Mouse (Mus musculus) embryonic facial prominence, embryonic 15.5 days (tissue): ENCODE results near the gene Olfr113. TPM values are rescaled to one million over a fixed set of nuclear protein-coding genes. Genes with fewer than 3 reads are reported as not detected.
"Not testable (repeated sequence)": the region's sequence is repeated elsewhere in the genome, so short reads cannot be mapped to it uniquely, and the experiment has no call there.

ENCODE experiments used
- ATAC-seq: fragments of 200-750 bp; cut with Nextera tagmentation; 2 replicates; pipeline ENCODE4 v1.8.0; 2017; ENCODE audit warnings: low read depth, moderate TSS enrichment; ENCODE audit not compliant: insufficient number of reproducible peaks, low FRiP score, low TSS enrichment
- H3K27ac ChIP-seq: fragments of 300-500 bp; sonication (generic); replicated peaks from 2 replicates; pipeline ENCODE4 v1.5.1; 2015; ENCODE audit warnings: mild to moderate bottlenecking, inconsistent platforms
- H3K27me3 ChIP-seq: fragments of 300-500 bp; sonication (generic); 2 replicates; pipeline ENCODE4 v1.6.1; 2015; ENCODE audit warnings: inconsistent platforms
- H3K36me3 ChIP-seq: fragments of 300-500 bp; sonication (generic); 2 replicates; pipeline ENCODE4 v1.6.1; 2015; ENCODE audit warnings: mild to moderate bottlenecking, inconsistent platforms
- H3K4me1 ChIP-seq: fragments of 300-500 bp; sonication (generic); 2 replicates; pipeline ENCODE4 v1.6.1; 2015; ENCODE audit warnings: inconsistent platforms
- H3K4me2 ChIP-seq: fragments of 300-500 bp; sonication (generic); replicated peaks from 2 replicates; pipeline ENCODE4 v1.6.1; 2015; ENCODE audit warnings: mild to moderate bottlenecking, inconsistent platforms
- H3K4me3 ChIP-seq: fragments of 300-500 bp; sonication (generic); replicated peaks from 2 replicates; pipeline ENCODE4 v1.5.1; 2015; ENCODE audit warnings: mild to moderate bottlenecking, inconsistent platforms
- H3K9ac ChIP-seq: fragments of 300-500 bp; sonication (generic); 2 replicates; pipeline ENCODE4 v1.6.1; 2015; ENCODE audit warnings: inconsistent platforms
- H3K9me3 ChIP-seq: fragments of 300-500 bp; sonication (generic); replicated peaks from 2 replicates; pipeline ENCODE4 v1.6.1; 2016; ENCODE audit warnings: inconsistent platforms
- WGBS: fragments of 180-500 bp; shearing (Covaris S2); methylation state at CpG from one replicate; pipeline ENCODE4 v1.1.7; 2015; 5-methylcytosine and 5-hydroxymethylcytosine counted together
- polyA plus RNA-seq: library from polyadenylated mRNA; unstranded; fragments of >200 nt; fragmentation: Nextera tagmentation; extraction: Ambion mirVana; gene quantifications from 2 replicates; pipeline ENCODE4 v1.2.1, GENCODE M21; 2015

Gene Olfr113
- not detected in 2 replicates for polyA plus RNA-seq

GRCm38 (mm10) chr17:37577563-37577962 is at the start of gene Olfr113:
TSS of gene Olfr113 (minus strand) at chr17:37577663.
- ATAC-seq = no peak

DNA sequence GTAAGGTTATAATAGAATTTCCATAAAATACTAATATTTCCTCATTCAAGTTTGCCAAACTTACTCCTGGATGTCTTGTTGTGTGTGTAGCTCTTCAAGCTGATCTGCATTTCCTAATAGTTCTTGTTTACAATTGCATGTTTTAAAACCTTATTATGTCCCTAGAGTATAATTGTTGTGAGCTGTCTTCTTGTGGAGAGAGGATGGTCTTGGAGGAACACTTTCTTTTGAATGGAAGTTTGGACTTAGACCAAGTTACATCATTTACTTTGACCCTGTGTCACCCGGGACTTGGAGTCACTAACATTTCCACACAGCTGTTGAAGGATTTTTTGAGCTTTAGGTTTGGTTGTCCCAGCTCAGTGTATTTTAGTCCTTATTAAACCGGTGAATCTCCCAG is 49.5 kb upstream of the Olfr113 start, which contains the start of the genes Olfr115 and Olfr116:
TSS of gene Olfr115 (minus strand) at position 101 of the 400 bp plus-strand sequence.
TSS of gene Olfr116 (minus strand) at position 191 of the 400 bp plus-strand sequence.
- H3K9ac ChIP-seq = no peak within 1 kb of the TSS
- no peak within 1 kb of the TSS for H3K4me2 ChIP-seq
- no peaks in the 10 kb centered on the region for H3K9me3 ChIP-seq
- no peak for ATAC-seq
- no peaks in the 10 kb centered on the region for H3K27me3 ChIP-seq
- 73% methylated on average over 2 of the region's 2 CpGs for WGBS
- no peaks in the 10 kb centered on the region for H3K36me3 ChIP-seq
- no peak within 1 kb of the TSS for H3K27ac ChIP-seq
- H3K4me1 ChIP-seq = no peaks in the 10 kb centered on the region
- no peak within 1 kb of the TSS for H3K4me3 ChIP-seq

More at GRCm38 (mm10) chr17:37577563-37577962, at the start of gene Olfr113:
- Histone ChIP-seq H3K27ac (no peak within 1 kb of the TSS), H3K9ac (no peak within 1 kb of the TSS), H3K36me3 (no peaks in the 10 kb centered on the region), H3K4me2 (no peak within 1 kb of the TSS), H3K4me1 (no peaks in the 10 kb centered on the region), H3K27me3 (no peaks in the 10 kb centered on the region), H3K9me3 (no peaks in the 10 kb centered on the region), H3K4me3 (no peak within 1 kb of the TSS)

DNA sequence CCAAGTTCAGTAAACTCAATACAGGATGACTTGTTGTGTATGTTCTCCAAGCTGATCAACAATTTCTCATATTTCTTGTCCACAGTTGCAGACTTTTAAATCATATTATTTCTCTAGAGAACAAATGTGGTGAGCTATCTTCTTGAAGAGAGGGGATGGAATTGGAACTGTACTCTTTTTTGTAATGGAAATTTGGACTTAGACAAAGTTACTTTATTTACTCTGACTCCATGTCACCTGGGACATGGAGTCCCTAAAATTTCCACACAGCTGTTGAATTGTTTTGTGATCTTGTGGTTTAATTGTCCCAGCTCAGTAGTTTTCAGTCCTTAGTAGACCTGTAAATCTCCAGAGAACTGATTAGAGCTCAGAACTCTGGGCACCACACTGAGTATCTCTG is 15.2 kb upstream of the Olfr113 start, which contains the start of gene Olfr114:
TSS of gene Olfr114 (minus strand) at position 101 of the 400 bp plus-strand sequence.
- Histone ChIP-seq H3K4me1 (no peaks in the 10 kb centered on the region), H3K4me2 (no peak within 1 kb of the TSS), H3K9ac (no peak within 1 kb of the TSS), H3K27ac (no peak within 1 kb of the TSS), H3K36me3 (no peaks in the 10 kb centered on the region), H3K4me3 (no peak within 1 kb of the TSS), H3K27me3 (no peaks in the 10 kb centered on the region), H3K9me3 (no peaks in the 10 kb centered on the region)
- no peak for ATAC-seq

GRCm38 (mm10) chr17:37569351-37569750 is 8.1 kb downstream of the Olfr113 start, which contains the start of gene Olfr112:
TSS of gene Olfr112 (minus strand) at chr17:37569451.
- Histone ChIP-seq H3K9ac (no peak within 1 kb of the TSS), H3K27ac (no peak within 1 kb of the TSS), H3K27me3 (no peaks in the 10 kb centered on the region), H3K4me3 (no peak within 1 kb of the TSS), H3K9me3 (no peaks in the 10 kb centered on the region), H3K4me2 (no peak within 1 kb of the TSS), H3K4me1 (no peaks in the 10 kb centered on the region), H3K36me3 (no peaks in the 10 kb centered on the region)
- ATAC-seq = no peak

DNA sequence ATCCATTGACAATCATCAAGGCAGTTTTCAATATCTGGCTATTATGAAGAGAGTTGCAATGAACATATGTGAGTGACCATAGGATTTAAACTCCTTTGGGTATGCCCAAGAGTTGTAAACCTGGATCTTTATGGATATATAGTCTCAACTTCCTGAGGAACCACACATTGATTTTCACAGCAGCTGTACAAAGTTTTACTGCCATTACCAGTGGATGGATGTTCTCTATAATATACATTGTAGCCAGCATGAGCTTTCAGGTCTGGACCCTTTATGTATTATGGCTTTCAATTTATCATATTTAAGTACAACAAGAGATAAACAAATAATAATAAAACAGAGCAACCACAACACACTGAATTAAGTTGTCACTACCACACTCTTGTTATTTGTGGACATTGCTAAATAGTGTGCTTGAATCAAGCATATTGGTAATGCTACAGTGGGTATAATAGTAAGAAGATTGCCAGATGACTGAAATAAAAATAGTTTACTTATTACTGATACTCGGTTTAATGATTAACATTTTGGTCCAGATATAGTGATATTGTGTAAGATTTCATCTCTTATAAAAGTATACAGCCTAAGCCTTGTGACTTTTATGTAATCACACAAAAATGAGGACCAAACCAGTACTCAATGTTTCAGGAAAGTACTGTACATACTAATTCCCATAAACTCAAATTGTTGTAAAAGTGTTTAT is 18.4 kb downstream of the Olfr113 start:
- Histone ChIP-seq H3K9me3 (no peaks in the 10 kb centered on the region), H3K27me3 (no peaks in the 10 kb centered on the region), H3K4me1 (no peaks in the 10 kb centered on the region), H3K4me2 (no peak overlapping the region), H3K27ac (no peak overlapping the region), H3K9ac (no peak overlapping the region), H3K36me3 (no peaks in the 10 kb centered on the region), H3K4me3 (no peak overlapping the region)
- WGBS = 34% methylated on average over 1 of the region's 1 CpGs
- ATAC-seq = no peak

GRCm38 (mm10) chr17:37543800-37544435 is 33.5 kb downstream of the Olfr113 start:
- WGBS = 32% methylated on average over 3 of the region's 3 CpGs
- H3K27ac ChIP-seq = no peak overlapping the region
- H3K36me3 ChIP-seq = no peaks in the 10 kb centered on the region
- no peak overlapping the region for H3K4me2 ChIP-seq
- no peak overlapping the region for H3K4me3 ChIP-seq
- no peak for ATAC-seq
- H3K27me3 ChIP-seq = no peaks in the 10 kb centered on the region
- no peaks in the 10 kb centered on the region for H3K4me1 ChIP-seq
- no peaks in the 10 kb centered on the region for H3K9me3 ChIP-seq
- H3K9ac ChIP-seq = no peak overlapping the region

- H3K4me3 ChIP-seq = no peak overlapping the region
- no peak overlapping the region for H3K9ac ChIP-seq
- WGBS = 78% methylated on average over 4 of the region's 4 CpGs
- no peaks in the 10 kb centered on the region for H3K27me3 ChIP-seq
- H3K4me2 ChIP-seq = no peak overlapping the region
- no peaks in the 10 kb centered on the region for H3K9me3 ChIP-seq
- H3K27ac ChIP-seq = no peak overlapping the region
- ATAC-seq = no peak
- no peaks in the 10 kb centered on the region for H3K4me1 ChIP-seq
- no peaks in the 10 kb centered on the region for H3K36me3 ChIP-seq
These were observed 35.9 kb downstream of the Olfr113 start for GRCm38 (mm10) chr17:37541454-37542119.

DNA sequence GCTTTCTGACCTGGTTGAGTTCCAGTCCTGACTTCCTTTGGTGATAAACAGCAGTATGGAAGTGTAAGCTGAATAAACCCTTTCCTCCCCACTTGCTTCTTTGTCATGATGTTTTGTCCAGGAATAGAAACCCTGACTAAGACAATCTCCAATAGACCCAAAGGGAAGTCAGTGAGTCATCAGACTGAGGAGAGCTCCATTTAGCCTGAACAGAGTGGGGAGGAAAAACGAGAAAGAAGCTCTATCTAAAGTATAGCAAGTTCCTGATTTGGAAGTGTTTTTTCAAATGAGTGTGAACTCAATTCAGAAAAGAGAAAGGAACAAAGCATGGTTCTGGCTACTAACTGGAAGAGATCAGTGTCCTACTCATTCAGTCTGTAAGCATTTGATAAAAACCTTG is 39.0 kb downstream of the Olfr113 start:
- not testable (repeated sequence) for H3K9me3 ChIP-seq, H3K36me3 ChIP-seq, H3K27ac ChIP-seq, H3K4me2 ChIP-seq, ATAC-seq, H3K27me3 ChIP-seq, H3K4me3 ChIP-seq, H3K4me1 ChIP-seq, H3K9ac ChIP-seq
- 50% methylated on average over 1 of the region's 1 CpGs for WGBS

DNA sequence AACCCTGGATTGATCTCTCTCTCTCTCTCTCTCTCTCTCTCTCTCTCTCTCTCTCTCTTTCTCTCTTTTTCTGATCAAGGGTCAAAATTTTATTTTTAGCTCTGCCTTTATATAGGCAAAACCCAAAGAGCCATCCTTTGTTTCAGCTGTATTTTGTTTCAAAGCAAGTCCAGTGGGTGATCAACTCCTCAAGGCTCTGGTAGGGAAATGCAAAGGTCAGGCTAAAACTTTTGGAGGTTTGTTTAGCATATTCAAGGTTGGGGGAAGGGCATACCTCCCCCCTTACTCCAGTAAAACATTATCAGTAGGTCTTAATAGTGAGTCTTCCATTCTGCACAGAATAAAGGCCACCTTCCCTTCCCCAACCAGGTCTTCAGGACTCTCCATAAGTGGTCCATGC is 42.3 kb downstream of the Olfr113 start:
- Histone ChIP-seq H3K36me3 (no peaks in the 10 kb centered on the region), H3K4me1 (no peaks in the 10 kb centered on the region), H3K27me3 (no peaks in the 10 kb centered on the region), H3K9me3 (no peaks in the 10 kb centered on the region), H3K4me3 (no peak overlapping the region), H3K27ac (no peak overlapping the region), H3K4me2 (no peak overlapping the region), H3K9ac (no peak overlapping the region)
- no peak for ATAC-seq

- not testable (repeated sequence) for H3K27me3 ChIP-seq, H3K9me3 ChIP-seq, H3K36me3 ChIP-seq, ATAC-seq, H3K4me2 ChIP-seq, H3K4me3 ChIP-seq, H3K4me1 ChIP-seq, H3K9ac ChIP-seq, H3K27ac ChIP-seq
- 61% methylated on average over 1 of the region's 1 CpGs for WGBS
These were observed 52.0 kb downstream of the Olfr113 start for GRCm38 (mm10) chr17:37525427-37525826.

DNA sequence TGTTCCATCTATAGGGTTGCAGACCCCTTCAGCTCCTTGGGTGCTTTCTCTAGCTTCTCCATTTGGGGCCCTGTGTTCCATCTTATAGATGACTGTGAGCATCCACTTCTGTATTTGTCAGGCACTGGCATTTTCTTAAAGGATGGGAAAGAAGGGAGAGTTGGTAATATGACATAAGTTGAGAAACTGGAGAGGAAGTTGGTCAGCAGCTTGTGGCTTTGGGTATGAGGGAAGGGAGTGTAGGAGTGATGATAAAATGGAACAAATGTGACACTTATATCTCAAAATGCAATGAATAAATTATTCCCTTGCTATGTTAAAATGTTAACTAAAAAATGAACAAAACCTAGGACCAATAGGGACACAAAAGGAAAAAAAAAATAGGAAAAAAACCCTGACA is 52.9 kb downstream of the Olfr113 start:
- H3K4me2 ChIP-seq, H3K27ac ChIP-seq, H3K4me1 ChIP-seq, H3K4me3 ChIP-seq, ATAC-seq, H3K36me3 ChIP-seq, H3K9ac ChIP-seq, H3K9me3 ChIP-seq, H3K27me3 ChIP-seq: not testable (repeated sequence)
